Mouse (Mus musculus): ENCODE results near the gene Gm10273.

DNA sequence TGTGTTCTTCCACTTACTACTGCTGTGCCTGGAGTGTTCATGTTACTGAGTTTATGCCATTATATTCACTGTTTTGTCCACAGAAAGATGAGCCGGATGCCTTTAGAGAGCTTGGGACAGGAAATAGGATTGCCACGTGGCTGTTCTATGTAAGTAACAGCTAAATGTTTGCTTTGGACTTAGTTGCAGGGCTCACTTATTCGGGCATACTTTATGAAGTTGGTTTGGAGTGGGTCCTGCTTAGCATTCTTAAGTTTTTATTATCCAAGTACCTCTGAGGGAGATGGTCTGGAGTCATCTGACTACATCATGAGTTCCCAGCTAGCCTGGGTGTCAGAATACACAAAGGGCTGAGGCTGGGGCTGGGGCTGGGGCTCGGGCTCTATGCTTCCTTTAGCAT is 28.2 kb upstream of the Gm10273 start:
- no peak for TF ChIP-seq GATA1 (IDR thresholded peaks at IDR 0.05; ENCODE audit: low read length)
- TF ChIP-seq TAL1 (IDR thresholded peaks at IDR 0.05; ENCODE audit: low read length), result no peak

All from erythroblast, embryonic 14.5 days (primary cell).